Mouse (Mus musculus) urinary bladder, postnatal 36 days (tissue): ENCODE measurements around the gene Gne.

Experiments used
- DNase-seq, 2 experiments: peaks; one replicate each; pipeline ENCODE4 v3.0.0; 2022; ENCODE audit warnings: low spot score in 2 of 2, mixed read lengths in 1 of 2

The Gne gene

GRCm38 (mm10) chr4:44024241-44024640 is 59.7 kb downstream of the Gne start:
- DNase-seq, result no peak

- no peak for DNase-seq
Observed at GRCm38 (mm10) chr4:44023681-44024080, 60.3 kb downstream of the Gne start.

- no peak for DNase-seq
Observed at GRCm38 (mm10) chr4:44022766-44023165, 61.2 kb downstream of the Gne start.

- DNase-seq, result no peak
Observed at GRCm38 (mm10) chr4:44022323-44022722, 61.7 kb downstream of the Gne start.

GRCm38 (mm10) chr4:44016791-44017190 is 67.2 kb downstream of the Gne start:
- no peak for DNase-seq

GRCm38 (mm10) chr4:44016071-44016470 is 67.9 kb downstream of the Gne start:
- no peak for DNase-seq

- no peak for DNase-seq
Observed at GRCm38 (mm10) chr4:44013391-44014070, 70.4 kb downstream of the Gne start.

- DNase-seq, result peak; percentile 87 to 92
Observed at GRCm38 (mm10) chr4:44012376-44013367, 71.3 kb downstream of the Gne start.

GRCm38 (mm10) chr4:44011799-44012198 is 72.2 kb downstream of the Gne start:
- no peak for DNase-seq

GRCm38 (mm10) chr4:44010893-44011292 is 73.1 kb downstream of the Gne start:
- DNase-seq, result no peak

- no peak for DNase-seq
Observed at GRCm38 (mm10) chr4:44010176-44010575, 73.8 kb downstream of the Gne start.

GRCm38 (mm10) chr4:44004623-44005409 is 79.2 kb downstream of the Gne start:
- DNase-seq, result no peak

GRCm38 (mm10) chr4:44004126-44004525 is 79.9 kb downstream of the Gne start, which contains the start of gene Clta:
Gene Clta, plus strand, starts transcription at chr4:44004452.
- no peak for DNase-seq

GRCm38 (mm10) chr4:44003622-44004021 is 80.4 kb downstream of the Gne start:
- DNase-seq, result no peak

- no peak for DNase-seq
Observed at GRCm38 (mm10) chr4:43994342-43994741, 89.6 kb downstream of the Gne start.

- DNase-seq, result no peak
Observed at GRCm38 (mm10) chr4:43993072-43993471, 90.9 kb downstream of the Gne start.

GRCm38 (mm10) chr4:43988976-43989375 is 95.0 kb downstream of the Gne start:
- no peak for DNase-seq

GRCm38 (mm10) chr4:43984326-43984725 is 99.7 kb downstream of the Gne start:
- no peak for DNase-seq
